Mouse (Mus musculus) CD8-positive naive resting alpha-beta T cell, adult 2 months (primary cell): ENCODE results near the gene Mrpl12.

Experiments
- DNase-seq, 2 experiments: peaks; one replicate each; pipeline ENCODE4 v3.0.0; 2022; ENCODE audit warnings: low read depth in 2 of 2, low spot score in 2 of 2

The Mrpl12 gene

DNA sequence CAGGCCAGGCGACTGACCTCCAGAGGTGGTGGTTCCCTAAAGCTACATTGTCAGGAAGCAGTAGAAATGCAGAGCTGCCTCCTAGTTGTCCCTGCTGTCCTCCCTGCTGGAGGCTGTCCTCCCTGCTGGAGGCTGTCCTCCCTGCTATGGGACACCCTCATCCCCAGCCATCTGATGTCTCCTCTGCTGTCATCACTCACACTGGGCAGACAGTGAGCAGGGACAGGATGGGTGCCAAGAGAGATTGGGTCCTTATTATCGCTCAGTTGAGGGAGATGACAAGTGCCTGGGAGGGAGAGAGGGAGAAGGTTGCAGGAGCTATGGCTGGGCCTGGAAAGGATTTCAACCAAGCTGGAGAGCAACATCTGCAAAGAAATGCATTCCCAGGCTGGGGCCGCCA is 50.7 kb downstream of the Mrpl12 start:
- DNase-seq, result no peak

- DNase-seq, result no peak
Observed at GRCm38 (mm10) chr11:120535804-120536203, 51.4 kb downstream of the Mrpl12 start.

DNA sequence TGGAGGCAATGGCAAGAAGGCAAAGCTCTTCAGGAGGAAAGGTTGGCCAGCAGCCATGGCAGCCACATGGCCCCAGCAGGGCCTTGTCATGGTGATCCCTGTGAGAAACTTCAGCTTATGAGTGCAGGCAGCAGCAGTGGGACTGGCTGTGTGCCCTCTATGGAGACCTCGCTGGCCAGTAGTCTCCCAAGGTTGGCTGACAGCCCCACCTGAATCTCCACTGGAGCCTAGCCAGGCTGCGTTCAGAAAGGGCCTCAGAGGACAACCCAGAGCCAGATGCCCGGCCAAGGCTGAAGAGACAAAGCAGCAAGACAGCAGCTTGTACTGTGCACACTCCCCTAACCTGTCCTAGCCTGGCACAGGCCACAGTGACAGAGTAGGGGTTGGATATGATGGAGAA is 54.1 kb downstream of the Mrpl12 start:
- no peak for DNase-seq
